Mouse (Mus musculus) thymus, adult 2 months (tissue): ENCODE data around the gene Prss44. TPM values are rescaled to one million over a fixed set of nuclear protein-coding genes. Genes with fewer than 3 reads are reported as not detected.
"Not testable (repeated sequence)": the region's sequence is repeated elsewhere in the genome, so short reads cannot be mapped to it uniquely, and the experiment has no call there.

ENCODE experiments used
- DNase-seq: peaks from one replicate; pipeline ENCODE4 v3.0.0; 2021
- H3K27ac ChIP-seq: fragments of 200-500 bp; 2 replicates; pipeline ENCODE4 v1.5.1; 2012; ENCODE audit warnings: low read length, control low read depth; ENCODE audit not compliant: control insufficient read depth, insufficient read depth
- H3K27me3 ChIP-seq: fragments of 200-500 bp; 2 replicates; pipeline ENCODE4 v1.6.1; 2012; ENCODE audit warnings: mild to moderate bottlenecking, low read length, moderate library complexity, mixed read lengths; ENCODE audit not compliant: control insufficient read depth, insufficient read depth
- H3K36me3 ChIP-seq: fragments of 200-500 bp; 2 replicates; pipeline ENCODE4 v1.6.1; 2012; ENCODE audit warnings: mild to moderate bottlenecking, low read length, moderate library complexity; ENCODE audit not compliant: control insufficient read depth, insufficient read depth
- H3K4me1 ChIP-seq: fragments of 200-500 bp; replicated peaks from 2 replicates; pipeline ENCODE4 v1.6.1; 2012; ENCODE audit warnings: low read length; ENCODE audit not compliant: control insufficient read depth, insufficient read depth
- H3K4me3 ChIP-seq: fragments of 200-500 bp; 2 replicates; pipeline ENCODE4 v1.5.1; 2012; ENCODE audit warnings: mild to moderate bottlenecking, low read length, control low read depth, moderate library complexity; ENCODE audit not compliant: control insufficient read depth, insufficient read depth
- CTCF ChIP-seq: fragments of 200-500 bp; IDR thresholded peaks from 2 replicates; pipeline ENCODE4 v1.5.1; 2012; ENCODE audit warnings: mild to moderate bottlenecking, control low read depth, low read length, moderate library complexity, borderline replicate concordance; ENCODE audit not compliant: control insufficient read depth, poor library complexity, insufficient read depth; ENCODE audit errors: extremely low read depth
- POLR2A ChIP-seq: fragments of 200-500 bp; IDR thresholded peaks from 2 replicates; pipeline ENCODE4 v1.6.1; 2012; ENCODE audit warnings: mild to moderate bottlenecking, low read length, control low read depth, moderate library complexity; ENCODE audit not compliant: control insufficient read depth, poor library complexity, insufficient read depth; ENCODE audit errors: extremely low read depth
- WGBS: fragments of 180-500 bp; shearing (Covaris S2); methylation state at CpG from one replicate; pipeline ENCODE4 v1.1.7; 2018; 5-methylcytosine and 5-hydroxymethylcytosine counted together
- polyA plus RNA-seq: library from polyadenylated mRNA; depleted of rRNA; stranded (reverse); fragments of >200 nt; gene quantifications from 2 replicates; pipeline ENCODE4 v1.2.3, GENCODE M21; 2012

Prss44 gene
- polyA plus RNA-seq, 1 experiment: 0.11 TPM

DNA sequence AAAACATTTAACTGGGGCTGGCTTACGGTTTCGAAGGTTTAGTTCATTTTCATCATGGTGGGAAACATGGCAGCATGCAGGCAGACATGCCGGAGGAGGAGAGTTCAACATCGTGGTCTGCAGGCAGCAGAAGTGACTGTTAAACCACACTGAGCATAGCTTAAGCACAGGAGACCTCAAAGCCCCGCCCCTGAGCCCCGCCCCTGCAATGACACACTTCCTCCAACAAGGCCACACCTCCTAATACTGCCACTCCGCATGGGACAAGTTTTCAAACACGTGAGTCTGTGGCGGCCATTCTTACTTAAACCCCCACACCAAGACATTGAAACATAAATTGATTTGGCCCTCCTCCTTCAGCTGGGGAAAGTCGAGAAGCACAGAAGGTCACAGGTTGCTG lies 16.8 kb upstream of the Prss44 start:
- no peak for DNase-seq
- H3K4me3 ChIP-seq: no peak overlapping the region
- no peak overlapping the region for H3K27ac ChIP-seq
- no peaks in the 10 kb centered on the region for H3K4me1 ChIP-seq
- WGBS: 71% methylated on average over 10 of the region's 10 CpGs
- no peaks in the 10 kb centered on the region for H3K36me3 ChIP-seq
- TF ChIP-seq CTCF (no peak), POLR2A (no peak)
- H3K27me3 ChIP-seq: no peaks in the 10 kb centered on the region

GRCm38 (mm10) chr9:110797866-110798265 lies 15.9 kb upstream of the Prss44 start, which contains the start of gene Prss42:
Prss42 (plus strand) TSS chr9:110798166.
- DNase-seq: no peak
- no peak within 1 kb of the TSS for H3K4me3 ChIP-seq
- WGBS: 97% methylated on average over 14 of the region's 14 CpGs
- no peaks in the 10 kb centered on the region for H3K36me3 ChIP-seq
- H3K27ac ChIP-seq: no peak within 1 kb of the TSS
- no peaks in the 10 kb centered on the region for H3K27me3 ChIP-seq
- no peak for TF ChIP-seq POLR2A
- TF ChIP-seq CTCF: no peak
- H3K4me1 ChIP-seq: no peaks in the 10 kb centered on the region

GRCm38 (mm10) chr9:110800834-110801479 lies 12.8 kb upstream of the Prss44 start:
- Histone ChIP-seq H3K27ac (no peak overlapping the region), H3K36me3 (no peaks in the 10 kb centered on the region), H3K4me3 (no peak overlapping the region), H3K27me3 (no peaks in the 10 kb centered on the region), H3K4me1 (no peaks in the 10 kb centered on the region)
- 94% methylated on average over 8 of the region's 8 CpGs for WGBS
- TF ChIP-seq CTCF (no peak), POLR2A (no peak)
- DNase-seq: no peak

GRCm38 (mm10) chr9:110803294-110803693 lies 10.5 kb upstream of the Prss44 start:
- WGBS: 47% methylated on average over 4 of the region's 4 CpGs
- TF ChIP-seq CTCF (no peak), POLR2A (no peak)
- no peaks in the 10 kb centered on the region for H3K27me3 ChIP-seq
- DNase-seq: no peak
- no peaks in the 10 kb centered on the region for H3K36me3 ChIP-seq
- no peaks in the 10 kb centered on the region for H3K4me1 ChIP-seq
- H3K27ac ChIP-seq: no peak overlapping the region
- no peak overlapping the region for H3K4me3 ChIP-seq

DNA sequence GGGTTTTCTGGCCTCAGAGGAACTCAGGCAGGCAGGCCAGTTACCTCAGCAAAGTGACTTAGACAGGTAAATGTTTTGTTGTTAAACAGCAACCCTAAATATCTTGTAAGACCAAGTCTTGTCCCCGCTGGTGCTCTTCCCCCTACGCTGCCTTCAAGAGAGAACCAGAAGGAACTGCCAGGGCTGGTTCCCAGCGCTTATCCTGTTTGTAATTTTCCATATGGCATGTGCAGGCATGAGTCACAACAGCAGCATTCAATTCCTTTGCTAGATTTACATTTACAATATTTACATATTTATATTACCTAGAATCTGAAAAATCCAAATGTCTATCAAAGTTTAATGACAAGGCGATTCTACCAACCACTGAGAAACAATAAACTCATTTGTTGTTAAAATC lies 3.7 kb upstream of the Prss44 start:
- H3K27ac ChIP-seq: no peak overlapping the region
- no peak for DNase-seq
- no peaks in the 10 kb centered on the region for H3K36me3 ChIP-seq
- no peak overlapping the region for H3K4me3 ChIP-seq
- no peaks in the 10 kb centered on the region; the same call in 1 of the 2 replicates for H3K4me1 ChIP-seq
- H3K27me3 ChIP-seq: no peaks in the 10 kb centered on the region
- TF ChIP-seq CTCF (no peak), POLR2A (no peak)
- WGBS: 98% methylated on average over 4 of the region's 4 CpGs

DNA sequence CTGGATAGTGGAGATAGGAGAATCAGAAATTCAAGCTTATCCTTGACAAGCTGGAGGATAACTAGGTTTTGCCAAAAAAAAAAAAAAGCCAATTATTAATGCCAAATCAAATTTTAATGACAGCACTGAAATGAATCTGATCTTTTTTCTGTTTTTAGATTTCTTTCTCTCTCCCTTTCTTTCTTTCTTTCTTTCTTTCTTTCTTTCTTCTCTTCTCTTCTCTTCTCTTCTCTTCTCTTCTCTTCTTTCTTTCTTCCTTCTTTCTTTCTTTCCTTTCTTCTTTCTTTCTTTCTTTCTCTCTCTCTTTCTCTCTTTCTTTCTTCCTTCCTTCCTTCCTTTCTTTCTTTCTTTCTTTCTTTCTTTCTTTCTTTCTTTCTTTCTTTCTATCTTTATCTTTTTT lies 6.8 kb downstream of the Prss44 start:
- not testable (repeated sequence) for H3K4me1 ChIP-seq, DNase-seq

DNA sequence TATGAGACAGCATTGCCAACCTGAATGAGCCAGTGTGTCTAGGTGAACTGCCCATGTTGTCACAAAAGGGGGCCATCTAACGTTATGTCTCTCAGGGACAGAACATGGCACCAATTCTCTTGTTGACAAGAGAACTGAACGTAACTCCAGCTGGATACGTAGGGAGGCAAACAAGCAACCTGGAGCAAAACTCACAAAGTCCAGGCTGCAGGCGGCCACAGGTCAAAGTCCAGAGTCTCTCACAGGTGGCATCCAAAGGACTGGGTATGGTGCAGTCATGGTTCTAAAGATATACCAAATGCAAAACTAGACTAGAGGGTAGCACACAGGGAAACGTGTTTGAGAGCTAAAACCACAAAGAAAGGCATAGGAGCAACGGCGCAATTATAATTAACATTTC lies 7.6 kb downstream of the Prss44 start:
- 90% methylated on average over 7 of the region's 7 CpGs for WGBS
- H3K4me1 ChIP-seq: peaks cover 5% of the 10 kb centered on the region
- H3K36me3 ChIP-seq: no peaks in the 10 kb centered on the region
- TF ChIP-seq POLR2A (no peak), CTCF (no peak)
- H3K27me3 ChIP-seq: no peaks in the 10 kb centered on the region
- no peak overlapping the region for H3K4me3 ChIP-seq
- no peak overlapping the region for H3K27ac ChIP-seq
- DNase-seq: no peak

More for the DNA sequence above, 6.8 kb downstream of the Prss44 start:
- H3K36me3 ChIP-seq, H3K27me3 ChIP-seq, H3K27ac ChIP-seq, H3K4me3 ChIP-seq: not testable (repeated sequence)
